Mouse (Mus musculus) C2C12 (cell line): Measurements from ENCODE around the gene Tmem255b. TPM values are rescaled to one million over a fixed set of nuclear protein-coding genes. Genes with fewer than 3 reads are reported as not detected.

Experiments
- H3K27me3 ChIP-seq: one replicate; pipeline ENCODE4 v1.6.1; 2011; ENCODE audit not compliant: control insufficient read depth, insufficient read depth, insufficient read length
- H3K36me3 ChIP-seq: one replicate; pipeline ENCODE4 v1.6.1; 2011; ENCODE audit not compliant: control insufficient read depth, insufficient read depth
- H3K4me3 ChIP-seq: one replicate; pipeline ENCODE4 v1.5.1; 2011; ENCODE audit warnings: mild to moderate bottlenecking, control low read depth; ENCODE audit not compliant: poor library complexity, insufficient read depth, severe bottlenecking
- H3K79me2 ChIP-seq: one replicate; pipeline ENCODE4 v1.6.1; 2011; ENCODE audit not compliant: control insufficient read depth, insufficient read depth
- H3K79me3 ChIP-seq: one replicate; pipeline ENCODE4 v1.6.1; 2011; ENCODE audit warnings: low read depth, control low read depth
- H3ac ChIP-seq: one replicate; pipeline ENCODE3; 2011; ENCODE audit warnings: low read depth; ENCODE audit not compliant: control insufficient read depth, insufficient read length
- CEBPB ChIP-seq: IDR thresholded peaks from one replicate; pipeline ENCODE4 v1.6.1; 2011; ENCODE audit warnings: low read depth, mild to moderate bottlenecking, control low read depth, moderate library complexity
- CTCF ChIP-seq: IDR thresholded peaks from one replicate; pipeline ENCODE4 v1.5.1; 2011; ENCODE audit not compliant: control insufficient read depth, insufficient read depth, insufficient read length
- FOSL1 ChIP-seq: IDR thresholded peaks from one replicate; pipeline ENCODE4 v1.8.0; 2011; ENCODE audit warnings: mild to moderate bottlenecking, low read length; ENCODE audit not compliant: poor library complexity, insufficient read depth, severe bottlenecking
- MAX ChIP-seq: IDR thresholded peaks from one replicate; pipeline ENCODE4 v1.6.1; 2011; ENCODE audit warnings: mild to moderate bottlenecking, control low read depth
- MYOD1 ChIP-seq: IDR thresholded peaks from one replicate; pipeline ENCODE4 v1.6.1; 2011; ENCODE audit warnings: low read depth; ENCODE audit not compliant: control insufficient read depth, insufficient read length
- MYOG ChIP-seq: IDR thresholded peaks from one replicate; pipeline ENCODE4 v1.6.1; 2011; ENCODE audit not compliant: control insufficient read depth, insufficient read length; ENCODE audit errors: extremely low read depth
- USF1 ChIP-seq: IDR thresholded peaks from one replicate; pipeline ENCODE4 v1.6.1; 2011; ENCODE audit warnings: low read depth, mild to moderate bottlenecking, control low read depth, moderate library complexity
- polyA plus RNA-seq: library from polyadenylated mRNA; unstranded; fragments of >200 nt; fragmentation: generic; extraction: Trizol; gene quantifications from one replicate; pipeline ENCODE4 v1.2.1, GENCODE M21; 2012; ENCODE audit warnings: missing spikeins

The Tmem255b gene
- polyA plus RNA-seq, 1 experiment = not detected

DNA sequence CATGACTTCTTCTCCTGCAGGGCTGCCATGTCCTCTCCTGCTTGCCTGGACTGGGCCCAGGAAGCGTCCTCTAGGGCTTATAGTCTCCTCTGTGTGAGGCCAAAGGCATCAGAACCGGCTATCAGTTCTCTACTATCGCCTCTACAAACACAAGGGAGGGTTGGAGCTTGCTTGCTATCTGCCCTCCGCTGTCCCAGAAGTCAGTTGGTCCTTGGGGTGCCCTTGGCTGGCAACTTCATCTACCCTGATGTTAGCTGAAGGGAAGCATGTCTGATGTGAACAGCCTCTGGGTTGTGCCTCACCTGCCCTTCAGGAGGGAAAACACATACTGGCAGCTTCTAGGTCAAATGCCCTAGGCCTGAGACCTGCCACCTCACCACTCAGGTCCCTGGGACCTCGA lies 38.3 kb upstream of the Tmem255b start, which contains the start of gene Atp4b:
Gene Atp4b, minus strand, starts transcription at position 101 of the 400 bp plus-strand sequence.
- TF ChIP-seq MYOD1 = no peak
- TF ChIP-seq USF1 = no peak
- no peak for TF ChIP-seq MAX
- H3ac ChIP-seq = no peak within 1 kb of the TSS

DNA sequence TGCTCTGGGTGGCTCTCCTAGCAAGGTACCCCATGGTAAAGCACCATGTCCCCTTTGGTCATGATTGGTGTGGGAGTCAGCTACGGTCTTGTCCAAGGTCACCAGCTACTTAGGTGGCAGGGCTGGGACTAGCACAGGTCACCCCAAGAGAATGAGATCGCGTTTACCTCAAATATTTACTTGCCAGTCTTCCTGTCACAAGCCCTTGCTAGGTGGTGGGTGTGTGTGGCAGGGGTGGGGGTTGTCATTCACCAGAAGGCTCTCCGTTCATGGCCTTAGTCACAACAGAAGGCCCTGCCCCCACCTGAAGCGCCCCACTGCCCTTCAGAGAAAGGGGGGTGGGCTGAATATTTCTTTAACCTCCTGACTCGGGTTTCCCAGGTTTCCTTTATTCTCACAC lies 31.5 kb upstream of the Tmem255b start:
- TF ChIP-seq CEBPB (no peak), FOSL1 (no peak), MYOD1 (no peak), CTCF (no peak), USF1 (no peak), MYOG (no peak), MAX (no peak)
- H3K27me3 ChIP-seq = peaks cover 37% of the 10 kb centered on the region

More for the DNA sequence above, 38.3 kb upstream of the Tmem255b start, which contains the start of gene Atp4b:
- Histone ChIP-seq H3K4me3 (no peak within 1 kb of the TSS), H3K27me3 (peaks cover 3% of the 10 kb centered on the region), H3K36me3 (no peaks in the 10 kb centered on the region), H3K79me3 (no peaks in the 10 kb centered on the region), H3K79me2 (no peaks in the 10 kb centered on the region)

DNA sequence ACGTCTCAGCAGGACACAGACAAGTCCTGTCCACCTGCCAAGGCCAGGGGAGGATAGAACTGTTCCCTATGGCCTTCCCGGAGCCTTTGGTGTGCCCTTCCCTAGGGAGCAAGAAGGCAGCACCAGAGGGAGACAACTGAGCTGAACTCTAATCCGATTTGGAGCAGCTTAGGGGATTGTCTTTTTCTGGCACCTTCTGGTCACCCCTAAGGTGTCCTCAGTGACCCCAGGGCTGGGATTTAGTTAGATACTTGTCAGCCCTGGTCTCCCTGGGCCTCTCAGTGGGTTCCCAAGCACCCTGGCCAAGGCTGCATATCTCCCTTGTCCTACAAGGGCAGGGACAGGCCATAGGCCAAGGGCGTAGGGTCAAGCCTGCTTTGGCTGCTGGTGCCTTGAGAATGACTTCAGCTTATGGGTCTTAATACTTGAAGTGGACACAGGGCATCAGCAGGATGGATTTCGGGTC lies 30.3 kb upstream of the Tmem255b start, which contains the start of gene Grk1:
Gene Grk1, plus strand, starts transcription at position 416 of the 466 bp plus-strand sequence.
- no peak for TF ChIP-seq MYOG
- no peak for TF ChIP-seq MYOD1
- H3K79me3 ChIP-seq = no peaks in the 10 kb centered on the region
- no peaks in the 10 kb centered on the region for H3K79me2 ChIP-seq
- H3K36me3 ChIP-seq = no peaks in the 10 kb centered on the region
- no peak within 1 kb of the TSS for H3ac ChIP-seq
- H3K27me3 ChIP-seq = peaks cover 49% of the 10 kb centered on the region
- H3K4me3 ChIP-seq = no peak within 1 kb of the TSS

More for the DNA sequence above, 31.5 kb upstream of the Tmem255b start:
- no peaks in the 10 kb centered on the region for H3K79me2 ChIP-seq
- H3K36me3 ChIP-seq = no peaks in the 10 kb centered on the region
- H3K4me3 ChIP-seq = no peak overlapping the region
- no peak overlapping the region for H3ac ChIP-seq
- no peaks in the 10 kb centered on the region for H3K79me3 ChIP-seq

DNA sequence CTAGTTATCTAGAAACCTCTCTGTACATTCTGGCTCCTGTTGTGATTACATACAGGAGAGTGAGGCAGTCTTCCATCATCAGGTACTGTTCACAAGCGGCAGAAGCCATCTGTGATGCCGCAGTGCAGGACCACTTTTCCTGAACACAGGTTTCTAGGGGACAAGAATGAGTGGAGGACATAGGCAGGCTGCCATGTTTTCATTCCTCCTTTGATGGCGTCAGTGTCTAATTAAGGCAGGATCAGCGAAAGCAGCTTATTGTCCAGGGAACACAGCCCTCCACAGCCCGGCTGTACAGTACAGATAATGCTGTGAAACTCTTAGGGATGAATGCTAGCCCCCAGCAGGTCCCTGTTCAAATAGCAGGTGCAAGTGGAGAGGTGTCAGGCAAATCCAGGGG lies 29.0 kb upstream of the Tmem255b start:
- H3K79me2 ChIP-seq = no peaks in the 10 kb centered on the region
- no peak for TF ChIP-seq MYOG
- no peak for TF ChIP-seq USF1
- no peak for TF ChIP-seq MYOD1
- TF ChIP-seq CEBPB = no peak
- TF ChIP-seq MAX = no peak
- H3ac ChIP-seq = no peak overlapping the region
- H3K36me3 ChIP-seq = no peaks in the 10 kb centered on the region
- H3K27me3 ChIP-seq = peaks cover 57% of the 10 kb centered on the region
- no peaks in the 10 kb centered on the region for H3K79me3 ChIP-seq
- no peak overlapping the region for H3K4me3 ChIP-seq

DNA sequence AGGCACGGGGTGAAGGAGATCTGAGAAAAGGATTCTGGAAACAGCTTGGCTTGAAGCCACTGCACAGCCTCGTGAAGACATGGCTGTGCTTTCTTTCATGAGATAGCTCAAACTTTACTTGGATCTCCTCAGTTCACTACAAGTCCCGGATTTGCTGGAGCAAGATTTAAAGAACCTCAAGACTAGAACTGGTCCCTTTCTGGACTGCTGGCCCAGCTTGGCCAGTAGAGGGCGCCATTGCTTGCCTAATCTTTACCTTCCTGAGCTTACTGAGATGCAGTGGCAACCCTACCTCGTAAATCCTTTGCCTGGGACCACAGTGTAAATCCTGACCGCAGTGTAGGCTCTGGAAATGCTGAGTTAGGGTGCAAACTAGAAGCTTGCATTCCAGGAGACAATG lies 23.4 kb upstream of the Tmem255b start:
- Histone ChIP-seq H3K4me3 (no peak overlapping the region), H3K27me3 (peaks cover 65% of the 10 kb centered on the region), H3K79me3 (no peaks in the 10 kb centered on the region), H3K36me3 (no peaks in the 10 kb centered on the region), H3ac (no peak overlapping the region), H3K79me2 (no peaks in the 10 kb centered on the region)
- TF ChIP-seq MYOD1 = no peak
- TF ChIP-seq FOSL1 = no peak
- TF ChIP-seq USF1 = no peak
- TF ChIP-seq MYOG = no peak
- no peak for TF ChIP-seq MAX
- TF ChIP-seq CTCF = peak; percentile 72

DNA sequence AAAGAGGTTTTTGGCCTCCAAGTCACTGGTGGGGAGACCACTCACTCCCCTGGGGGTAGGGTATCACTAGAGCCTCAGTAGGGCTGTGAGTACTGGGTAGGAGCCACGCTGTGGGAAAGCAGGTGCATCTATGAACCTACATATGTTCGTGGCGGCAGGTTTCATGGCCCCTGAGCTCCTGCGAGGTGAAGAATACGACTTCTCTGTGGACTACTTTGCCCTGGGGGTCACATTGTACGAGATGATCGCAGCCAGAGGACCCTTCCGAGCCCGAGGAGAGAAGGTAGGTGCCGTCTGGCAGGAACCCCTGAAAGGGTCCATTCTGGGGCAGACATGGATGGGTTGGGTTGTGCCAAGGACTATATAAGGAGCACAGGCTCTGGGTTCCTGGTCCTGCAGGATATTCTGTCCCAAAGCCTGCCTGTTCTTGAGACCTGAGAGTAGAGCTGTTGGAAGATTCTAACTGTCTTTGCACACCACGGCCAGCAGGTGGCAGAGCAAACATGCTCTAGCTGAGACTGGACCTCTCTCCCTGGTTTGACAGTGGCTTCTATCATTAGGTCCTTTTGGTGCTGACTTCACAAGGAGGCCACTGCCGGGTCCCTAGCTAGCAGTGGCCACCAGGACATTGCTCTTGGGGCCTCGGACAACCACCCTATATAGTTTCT lies 22.0 kb upstream of the Tmem255b start:
- Histone ChIP-seq H3K4me3 (no peak overlapping the region), H3K79me3 (no peaks in the 10 kb centered on the region), H3K27me3 (peaks cover 62% of the 10 kb centered on the region), H3ac (no peak overlapping the region), H3K36me3 (no peaks in the 10 kb centered on the region), H3K79me2 (no peaks in the 10 kb centered on the region)
- peak; percentile 71 for TF ChIP-seq CTCF
- no peak for TF ChIP-seq CEBPB
- no peak for TF ChIP-seq MYOG
